Mouse (Mus musculus): ENCODE measurements around the gene A430005L14Rik.

DNA sequence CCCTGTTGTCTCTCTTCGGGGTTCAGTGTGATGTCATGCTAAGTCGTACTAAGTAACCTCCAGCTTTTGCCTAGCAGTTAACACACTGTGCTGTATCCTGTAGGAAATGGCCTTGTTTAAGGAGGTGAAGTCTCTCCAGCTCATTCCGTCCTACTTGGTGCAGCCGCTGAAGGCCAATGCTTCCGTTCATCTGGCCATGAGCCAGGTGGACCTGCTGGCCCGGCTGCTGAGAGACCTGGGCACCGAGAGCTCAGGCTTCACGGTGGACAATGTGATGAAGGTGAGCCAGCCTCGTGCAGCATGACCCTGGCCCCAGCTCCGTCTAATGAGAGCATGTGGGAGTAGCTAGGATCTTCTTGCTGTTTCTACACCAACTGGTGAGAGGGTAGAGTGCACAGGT, 35.7 kb downstream of the A430005L14Rik start:
- TF ChIP-seq CTCF (IDR thresholded peaks at IDR 0.05; ENCODE audit: borderline replicate concordance, control insufficient read depth, extremely low read depth, insufficient read depth, low read length, poor library complexity): no peak
- no peak for TF ChIP-seq POLR2A (IDR thresholded peaks at IDR 0.05; ENCODE audit: control insufficient read depth, extremely low read depth, insufficient read depth, low read length, poor library complexity)
